Mouse (Mus musculus) small intestine, adult 2 months (tissue): ENCODE results near the gene Lpin1.

ENCODE experiments used
- CTCF ChIP-seq: fragments of 200-500 bp; IDR thresholded peaks from 2 replicates; pipeline ENCODE4 v1.5.1; 2012; ENCODE audit warnings: low read depth, mild to moderate bottlenecking, control low read depth, inconsistent platforms, low read length, moderate library complexity, mixed read lengths; ENCODE audit not compliant: insufficient replicate concordance, insufficient read length; ENCODE audit errors: extremely low read depth
- POLR2A ChIP-seq: fragments of 200-500 bp; IDR thresholded peaks from 2 replicates; pipeline ENCODE4 v1.6.1; 2012; ENCODE audit warnings: low read depth, mild to moderate bottlenecking, control low read depth, inconsistent platforms, low read length, moderate library complexity

DNA sequence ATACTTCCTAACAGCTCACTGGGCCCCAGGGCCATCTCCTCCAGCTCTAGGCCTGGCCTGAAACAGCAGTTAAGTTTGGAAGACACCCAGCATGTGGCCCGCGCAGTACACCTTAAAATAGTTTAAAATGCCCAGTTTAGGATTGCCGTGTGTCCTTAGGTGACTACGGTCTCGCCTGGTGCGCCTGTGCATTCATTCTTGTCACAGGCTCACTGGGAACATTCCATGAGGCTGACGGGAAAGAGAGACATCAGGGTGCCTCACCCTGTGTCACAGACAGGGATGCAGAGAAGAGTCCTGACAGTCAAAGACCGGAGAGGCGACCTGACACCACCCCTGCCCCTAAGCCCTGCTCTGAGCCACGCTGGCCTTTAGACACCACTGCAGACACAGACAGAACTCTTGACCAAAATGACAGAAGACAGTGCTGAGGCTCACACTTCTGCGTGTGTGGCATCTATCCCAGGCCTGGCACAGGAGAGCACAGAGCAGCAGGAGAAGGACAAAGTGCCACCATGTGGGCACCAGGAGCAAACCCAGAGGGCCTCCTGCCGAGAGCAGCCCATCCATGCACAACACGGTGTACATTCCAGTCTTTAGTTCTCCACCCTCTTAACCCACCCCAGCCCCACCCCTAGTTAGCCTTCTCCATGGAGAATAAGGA is 58.5 kb downstream of the Lpin1 start:
- TF ChIP-seq POLR2A, result no peak
- no peak for TF ChIP-seq CTCF
